Mouse (Mus musculus) heart, embryonic 14.5 days (tissue): ENCODE data around the gene C8b. TPM values are rescaled to one million over a fixed set of nuclear protein-coding genes. Genes with fewer than 3 reads are reported as not detected.

Source experiments
- ATAC-seq: fragments of 200-750 bp; cut with Nextera tagmentation; 2 replicates; pipeline ENCODE4 v1.8.0; 2017; ENCODE audit warnings: low read depth, moderate TSS enrichment; ENCODE audit not compliant: insufficient number of reproducible peaks, insufficient read depth, low FRiP score
- H3K27ac ChIP-seq, 2 experiments: fragments of 200-500 bp in 1 of 2; fragments of 300-500 bp in 1 of 2; sonication (generic) in 1 of 2; replicated peaks in 1 of 2; 2 replicates each; pipeline ENCODE4 v1.5.1; 2012 to 2014; ENCODE audit warnings: low read depth in 2 of 2, low read length in 2 of 2, control low read depth in 1 of 2, mild to moderate bottlenecking in 1 of 2, mixed read lengths in 1 of 2; ENCODE audit not compliant: control insufficient read depth in 1 of 2, insufficient read depth in 1 of 2
- H3K27me3 ChIP-seq: fragments of 300-500 bp; sonication (generic); 2 replicates; pipeline ENCODE4 v1.6.1; 2014; ENCODE audit warnings: mild to moderate bottlenecking, low read length, control low read depth; ENCODE audit not compliant: control insufficient read depth, insufficient read depth
- H3K36me3 ChIP-seq: fragments of 300-500 bp; sonication (generic); 2 replicates; pipeline ENCODE4 v1.6.1; 2014; ENCODE audit warnings: mild to moderate bottlenecking, control low read depth, low read length, mixed read lengths; ENCODE audit not compliant: control insufficient read depth, insufficient read depth
- H3K4me1 ChIP-seq, 2 experiments: fragments of 200-500 bp in 1 of 2; fragments of 300-500 bp in 1 of 2; sonication (generic) in 1 of 2; 2 replicates each; pipeline ENCODE4 v1.6.1; 2012 to 2014; ENCODE audit warnings: low read length in 2 of 2, control low read depth in 1 of 2, mixed read lengths in 1 of 2; ENCODE audit not compliant: control insufficient read depth in 2 of 2, insufficient read depth in 2 of 2
- H3K4me2 ChIP-seq: fragments of 300-500 bp; sonication (generic); 2 replicates; pipeline ENCODE4 v1.6.1; 2014; ENCODE audit warnings: mild to moderate bottlenecking, low read length
- H3K4me3 ChIP-seq, 2 experiments: fragments of 200-500 bp in 1 of 2; fragments of 300-500 bp in 1 of 2; sonication (generic) in 1 of 2; 2 replicates each; pipeline ENCODE4 v1.5.1; 2012 to 2014; ENCODE audit warnings: low read length in 2 of 2, mild to moderate bottlenecking in 2 of 2, control low read depth in 1 of 2, low read depth in 1 of 2, moderate library complexity in 1 of 2; ENCODE audit not compliant: control insufficient read depth in 1 of 2, insufficient read depth in 1 of 2
- H3K9ac ChIP-seq: fragments of 300-500 bp; sonication (generic); 2 replicates; pipeline ENCODE4 v1.6.1; 2014; ENCODE audit warnings: mild to moderate bottlenecking, low read length
- H3K9me3 ChIP-seq: fragments of 300-500 bp; sonication (generic); 2 replicates; pipeline ENCODE4 v1.6.1; 2016; ENCODE audit warnings: low read length, control low read depth; ENCODE audit not compliant: control insufficient read depth
- WGBS: fragments of 180-500 bp; shearing (Covaris S2); extraction: QIAGEN DNeasy Blood & Tissue Kit; methylation state at CpG from one replicate; pipeline ENCODE4 v1.1.7; 2014; 5-methylcytosine and 5-hydroxymethylcytosine counted together
- polyA plus RNA-seq: library from polyadenylated mRNA; unstranded; fragments of >200 nt; fragmentation: Nextera tagmentation; extraction: Ambion mirVana; gene quantifications from 2 replicates; pipeline ENCODE4 v1.2.1, GENCODE M21; 2014

The C8b gene
- polyA plus RNA-seq, 1 experiment from 2014 or later: not detected

- Histone ChIP-seq H3K9me3 (no peaks in the 10 kb centered on the region), H3K4me3 (no peak overlapping the region), H3K4me2 (no peak overlapping the region), H3K4me1 (no peaks in the 10 kb centered on the region), H3K27ac (no peak overlapping the region), H3K27me3 (no peaks in the 10 kb centered on the region), H3K9ac (no peak overlapping the region), H3K36me3 (no peaks in the 10 kb centered on the region)
- no peak for ATAC-seq
- 74% methylated on average over 7 of the region's 7 CpGs for WGBS
Observed at GRCm38 (mm10) chr4:104824381-104825077, 58.4 kb downstream of the C8b start.

GRCm38 (mm10) chr4:104828939-104829338 lies 62.8 kb downstream of the C8b start:
- no peak overlapping the region for H3K4me3 ChIP-seq
- H3K36me3 ChIP-seq: no peaks in the 10 kb centered on the region
- no peaks in the 10 kb centered on the region for H3K9me3 ChIP-seq
- 54% methylated on average over 5 of the region's 5 CpGs for WGBS
- H3K27ac ChIP-seq: no peak overlapping the region
- ATAC-seq: no peak
- no peaks in the 10 kb centered on the region for H3K4me1 ChIP-seq
- H3K4me2 ChIP-seq: no peak overlapping the region
- no peaks in the 10 kb centered on the region for H3K27me3 ChIP-seq
- no peak overlapping the region for H3K9ac ChIP-seq

- no peaks in the 10 kb centered on the region for H3K27me3 ChIP-seq
- H3K36me3 ChIP-seq: no peaks in the 10 kb centered on the region
- H3K4me1 ChIP-seq: no peaks in the 10 kb centered on the region
- no peak for ATAC-seq
- no peak overlapping the region for H3K4me2 ChIP-seq
- WGBS: 58% methylated on average over 5 of the region's 5 CpGs
- H3K27ac ChIP-seq: no peak overlapping the region
- H3K9me3 ChIP-seq: no peaks in the 10 kb centered on the region
- H3K9ac ChIP-seq: no peak overlapping the region
- no peak overlapping the region for H3K4me3 ChIP-seq
Observed at GRCm38 (mm10) chr4:104835096-104835495, 69.0 kb downstream of the C8b start.

- H3K27ac ChIP-seq: no peak overlapping the region
- 64% methylated on average over 2 of the region's 2 CpGs for whole genome bisulfite sequencing
- no peak overlapping the region for H3K9ac ChIP-seq
- H3K4me3 ChIP-seq: no peak overlapping the region
- H3K4me1 ChIP-seq: no peaks in the 10 kb centered on the region
- H3K27me3 ChIP-seq: no peaks in the 10 kb centered on the region
- no peaks in the 10 kb centered on the region for H3K9me3 ChIP-seq
- H3K36me3 ChIP-seq: no peaks in the 10 kb centered on the region
- H3K4me2 ChIP-seq: no peak overlapping the region
- ATAC-seq: no peak
Observed at GRCm38 (mm10) chr4:104838342-104838741, 72.2 kb downstream of the C8b start.

GRCm38 (mm10) chr4:104842204-104842603 lies 76.1 kb downstream of the C8b start:
- no peak overlapping the region for H3K4me3 ChIP-seq
- WGBS: 87% methylated on average over 5 of the region's 5 CpGs

GRCm38 (mm10) chr4:104843546-104843945 lies 77.4 kb downstream of the C8b start:
- no peaks in the 10 kb centered on the region for H3K36me3 ChIP-seq
- WGBS: 72% methylated on average over 4 of the region's 4 CpGs
- ATAC-seq: no peak

More at GRCm38 (mm10) chr4:104842204-104842603, 76.1 kb downstream of the C8b start:
- Histone ChIP-seq H3K4me2 (no peak overlapping the region), H3K4me1 (no peaks in the 10 kb centered on the region), H3K36me3 (no peaks in the 10 kb centered on the region), H3K9me3 (no peaks in the 10 kb centered on the region), H3K27me3 (no peaks in the 10 kb centered on the region), H3K27ac (no peak overlapping the region), H3K9ac (no peak overlapping the region)
- ATAC-seq: no peak

More at GRCm38 (mm10) chr4:104843546-104843945, 77.4 kb downstream of the C8b start:
- Histone ChIP-seq H3K9ac (no peak overlapping the region), H3K4me3 (no peak overlapping the region), H3K9me3 (no peaks in the 10 kb centered on the region), H3K4me2 (no peak overlapping the region), H3K27me3 (no peaks in the 10 kb centered on the region), H3K4me1 (no peaks in the 10 kb centered on the region), H3K27ac (no peak overlapping the region)

Other genes with a start within 250 kb of the C8b start
- not detected in 2 replicates for gene Gm17662, start 91.0 kb downstream of the C8b start, polyA plus RNA-seq
- not detected in 2 replicates for gene C8a, start 110.1 kb downstream of the C8b start, polyA plus RNA-seq
- gene Fyb2, start 147.1 kb downstream of the C8b start, polyA plus RNA-seq: not detected in 2 replicates